Mouse (Mus musculus) ES-E14 (cell line): Measurements from ENCODE around the gene Svep1.

Experiments used
- CHD2 ChIP-seq: IDR thresholded peaks from 2 replicates; pipeline ENCODE4 v1.6.1; 2014; ENCODE audit warnings: mild to moderate bottlenecking, low read depth, low read length, inconsistent platforms
- MAFK ChIP-seq: IDR thresholded peaks from 2 replicates; pipeline ENCODE4 v1.6.1; 2014; ENCODE audit warnings: mild to moderate bottlenecking, low read depth, low read length, inconsistent platforms; ENCODE audit not compliant: insufficient read depth
- ZC3H11A ChIP-seq: IDR thresholded peaks from 2 replicates; pipeline ENCODE4 v1.6.1; 2012; ENCODE audit warnings: low read depth, mild to moderate bottlenecking, inconsistent platforms, low read length, borderline replicate concordance
- ZNF384 ChIP-seq: IDR thresholded peaks from 2 replicates; pipeline ENCODE4 v1.6.1; 2012; ENCODE audit warnings: low read depth, low read length, inconsistent platforms

DNA sequence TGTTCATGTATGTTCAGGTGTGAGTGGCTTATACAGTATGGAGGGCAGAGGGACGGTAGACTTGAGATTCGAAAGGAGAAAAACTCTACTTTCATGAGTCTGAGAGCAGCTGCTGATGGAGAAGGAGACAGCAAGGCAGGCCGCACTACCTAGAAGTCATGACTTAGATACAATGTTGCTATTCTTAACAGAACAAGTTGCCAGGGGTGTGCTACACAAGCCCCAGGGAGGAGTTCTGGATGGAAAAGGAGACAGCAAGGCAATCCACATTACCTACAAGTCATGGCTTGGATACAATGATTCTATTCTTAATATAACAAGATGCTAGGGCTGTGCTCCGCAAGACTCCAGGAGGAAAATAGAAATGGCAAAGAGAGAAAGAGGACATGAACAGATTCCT, 129.1 kb downstream of the Svep1 start:
- TF ChIP-seq ZNF384: no peak
- no peak for TF ChIP-seq MAFK
- no peak for TF ChIP-seq CHD2
- no peak for TF ChIP-seq ZC3H11A
